Mouse (Mus musculus) heart, embryonic 10.5 days (tissue): ENCODE measurements around the gene Jtb. TPM values are rescaled to one million over a fixed set of nuclear protein-coding genes. Genes with fewer than 3 reads are reported as not detected.
A peak's percentile ranks its signal among the peaks of the same experiment; 100 is the strongest.

ENCODE experiments used
- DNase-seq: peaks from one replicate; pipeline ENCODE4 v3.0.0-alpha.2; 2017; ENCODE audit warnings: low spot score
- H3K27ac ChIP-seq: fragments of 300-500 bp; sonication (generic); 2 replicates; pipeline ENCODE4 v1.5.1; 2016; ENCODE audit warnings: mild to moderate bottlenecking
- H3K27me3 ChIP-seq: fragments of 300-500 bp; sonication (generic); 2 replicates; pipeline ENCODE4 v1.6.1; 2016; ENCODE audit warnings: mild to moderate bottlenecking; ENCODE audit not compliant: poor library complexity, insufficient read depth, severe bottlenecking
- H3K36me3 ChIP-seq: fragments of 300-500 bp; sonication (generic); 2 replicates; pipeline ENCODE4 v1.6.1; 2016; ENCODE audit warnings: mild to moderate bottlenecking, moderate library complexity
- H3K4me1 ChIP-seq: fragments of 300-500 bp; sonication (generic); 2 replicates; pipeline ENCODE4 v1.6.1; 2016; ENCODE audit warnings: mild to moderate bottlenecking
- H3K4me3 ChIP-seq: fragments of 300-500 bp; sonication (generic); 2 replicates; pipeline ENCODE4 v1.5.1; 2016; ENCODE audit warnings: mild to moderate bottlenecking, moderate library complexity
- H3K9me3 ChIP-seq: fragments of 300-500 bp; sonication (generic); 2 replicates; pipeline ENCODE4 v1.6.1; 2016; ENCODE audit warnings: mild to moderate bottlenecking, moderate library complexity
- WGBS: fragments of 180-500 bp; shearing (Covaris S2); methylation state at CpG from one replicate; pipeline ENCODE4 v1.1.7; 2016; 5-methylcytosine and 5-hydroxymethylcytosine counted together
- polyA plus RNA-seq: library from polyadenylated mRNA; unstranded; fragments of >200 nt; fragmentation: Nextera tagmentation; extraction: Ambion mirVana; gene quantifications from 2 replicates; pipeline ENCODE4 v1.2.1, GENCODE M21; 2016

Jtb gene
- 75.1 and 92.0 TPM in 2 replicates for polyA plus RNA-seq

DNA sequence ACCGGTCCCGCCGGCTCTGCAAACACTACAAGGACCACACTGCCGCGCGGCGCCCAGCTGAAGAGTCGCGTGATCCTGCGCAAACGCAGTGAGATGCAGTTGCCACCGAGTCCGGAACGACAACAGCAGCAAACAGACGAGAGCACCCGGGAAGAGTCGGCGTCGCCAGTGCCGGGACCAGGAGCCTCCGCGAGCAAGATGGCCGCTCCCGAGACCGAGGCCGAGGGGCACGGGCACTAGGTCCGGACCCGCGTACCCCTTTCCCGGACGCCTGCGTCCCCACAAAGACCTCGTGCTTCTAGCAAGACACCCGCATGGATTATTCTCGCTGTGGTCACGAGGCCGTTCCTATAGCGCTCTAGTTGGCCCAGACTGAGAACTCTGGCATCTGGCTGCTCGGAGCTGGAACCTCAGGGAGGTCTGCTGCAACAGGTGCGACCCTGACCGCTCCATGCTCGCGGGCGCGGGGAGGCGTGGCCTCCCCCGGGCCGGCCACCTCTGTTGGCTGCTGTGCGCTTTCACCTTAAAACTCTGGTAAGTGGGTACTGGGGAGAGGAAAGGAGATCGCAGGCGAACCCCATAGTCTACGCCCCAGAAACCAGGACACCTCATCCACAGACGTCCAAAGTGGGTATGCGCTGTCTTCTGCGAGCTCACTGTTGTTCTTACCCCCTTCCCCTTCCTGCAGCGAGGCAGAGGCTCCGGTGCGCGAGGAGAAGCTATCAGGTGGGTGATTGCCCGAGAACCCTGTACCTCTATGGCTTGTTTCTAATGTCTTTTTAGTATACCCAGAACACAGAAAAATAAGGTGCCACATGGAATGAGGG lies at the start of gene Jtb:
Gene Jtb (plus strand): TSS at position 91 of the 827 bp plus-strand sequence.
- under 1% methylated on average over 61 of the region's 61 CpGs for WGBS
- Histone ChIP-seq H3K27ac (peak within 1 kb of the TSS; percentile 91), H3K9me3 (no peaks in the 10 kb centered on the region), H3K4me3 (peak within 1 kb of the TSS; percentile 76), H3K27me3 (no peaks in the 10 kb centered on the region), H3K36me3 (peaks cover 29% of the 10 kb centered on the region), H3K4me1 (peaks cover 11% of the 10 kb centered on the region)
- DNase-seq, result peak; percentile 98

DNA sequence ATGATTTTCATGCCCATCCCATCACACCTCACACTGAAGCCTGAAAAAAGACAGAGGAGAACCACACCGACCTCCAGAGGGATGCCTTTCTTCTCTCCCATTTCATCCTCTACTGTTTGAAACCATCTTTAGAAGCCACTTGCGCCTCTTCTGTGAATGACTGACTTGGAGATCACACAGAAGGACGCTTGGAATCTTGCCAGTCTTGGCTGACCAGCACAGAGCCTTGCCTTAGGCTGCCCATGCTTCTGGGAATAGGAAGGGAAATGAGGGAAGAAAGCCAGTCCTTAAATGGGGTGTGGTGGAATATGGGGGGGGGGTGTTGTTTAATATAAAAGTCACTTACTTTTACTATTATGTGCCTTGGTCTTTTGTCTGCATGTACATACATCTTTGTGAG lies 47.8 kb upstream of the Jtb start:
- Histone ChIP-seq H3K4me1 (peaks cover 10% of the 10 kb centered on the region), H3K9me3 (no peaks in the 10 kb centered on the region), H3K27me3 (no peaks in the 10 kb centered on the region), H3K4me3 (no peak overlapping the region), H3K27ac (no peak overlapping the region), H3K36me3 (no peaks in the 10 kb centered on the region)
- WGBS, result 66% methylated on average over 3 of the region's 3 CpGs
- DNase-seq, result no peak

DNA sequence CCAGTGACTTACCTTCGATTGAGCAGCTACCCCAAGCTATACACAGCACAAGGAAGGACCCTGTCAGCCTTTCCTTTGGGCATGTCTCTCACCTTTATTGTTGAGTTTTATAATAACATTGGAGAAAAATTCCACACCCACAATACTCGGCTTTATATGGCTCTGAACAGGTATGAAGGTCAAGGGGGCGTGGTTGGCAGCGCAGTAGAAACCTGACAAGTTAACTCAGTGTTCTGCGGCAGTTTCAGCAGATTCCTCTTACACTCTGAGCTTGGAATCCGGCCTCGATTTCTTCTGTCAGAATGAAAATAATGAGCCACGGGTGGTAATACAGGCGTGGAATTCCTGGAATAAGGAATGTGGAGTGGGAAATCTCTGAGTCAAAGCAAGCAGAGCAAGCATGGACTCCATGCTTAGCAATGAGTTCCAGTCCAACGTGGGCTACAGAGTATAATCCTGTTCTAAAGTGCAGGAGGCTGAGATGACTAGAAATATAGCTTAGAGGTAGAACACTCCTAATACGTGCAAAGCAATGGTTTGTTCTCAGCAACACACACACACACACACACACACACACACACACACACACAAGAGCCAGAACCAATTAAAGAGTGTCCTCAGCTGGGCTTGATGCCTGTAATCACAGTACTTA lies 40.4 kb upstream of the Jtb start:
- Histone ChIP-seq H3K36me3 (no peaks in the 10 kb centered on the region), H3K4me1 (peaks cover 13% of the 10 kb centered on the region; the same call in 1 of the 2 replicates), H3K4me3 (no peak overlapping the region), H3K9me3 (no peaks in the 10 kb centered on the region), H3K27ac (no peak overlapping the region), H3K27me3 (no peaks in the 10 kb centered on the region)
- DNase-seq, result no peak
- WGBS, result 80% methylated on average over 11 of the region's 11 CpGs

DNA sequence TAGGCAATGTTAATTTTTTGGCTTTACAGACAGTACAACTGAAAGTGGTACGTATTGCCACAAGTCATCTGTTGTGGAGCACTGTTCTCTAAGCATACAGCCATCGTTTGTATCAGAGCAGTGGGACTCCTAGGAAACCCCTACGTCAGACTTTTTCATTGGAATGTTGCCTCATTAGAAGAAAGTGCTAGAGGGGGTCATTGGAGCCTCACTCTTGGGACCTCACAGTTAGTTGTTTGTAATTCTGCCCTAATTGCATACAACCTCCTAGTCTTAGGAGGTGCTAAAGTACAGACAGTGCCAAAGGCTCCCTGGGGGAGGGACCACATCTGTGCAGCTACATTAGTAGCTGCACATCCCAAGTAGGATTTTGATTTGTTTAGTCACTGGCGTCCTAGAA lies 36.6 kb upstream of the Jtb start:
- H3K27ac ChIP-seq, result no peak overlapping the region
- DNase-seq, result no peak
- H3K36me3 ChIP-seq, result no peaks in the 10 kb centered on the region
- no peak overlapping the region for H3K4me3 ChIP-seq
- H3K9me3 ChIP-seq, result no peaks in the 10 kb centered on the region
- H3K27me3 ChIP-seq, result no peaks in the 10 kb centered on the region
- no peaks in the 10 kb centered on the region for H3K4me1 ChIP-seq
- 67% methylated on average over 4 of the region's 4 CpGs for WGBS

DNA sequence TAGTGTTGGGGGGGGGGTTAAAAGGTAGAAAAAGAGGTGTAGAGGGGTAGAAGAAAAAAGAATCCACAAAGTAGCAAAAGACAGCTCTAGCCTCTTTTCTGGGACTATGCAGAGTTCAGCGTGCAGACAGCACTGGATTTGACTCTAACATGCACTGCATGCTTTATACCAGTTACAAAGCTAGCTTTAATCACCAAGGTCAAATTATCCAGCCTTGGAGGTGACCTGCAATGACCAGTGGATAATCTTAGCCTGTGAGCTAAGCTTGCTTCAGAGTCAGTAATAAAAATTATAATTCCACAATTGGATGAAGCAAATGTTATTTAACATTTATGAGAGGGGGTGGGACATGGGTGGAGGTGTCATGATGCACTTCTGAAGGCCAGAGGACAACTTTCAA lies 35.8 kb upstream of the Jtb start:
- no peak overlapping the region for H3K4me3 ChIP-seq
- H3K27ac ChIP-seq, result no peak overlapping the region
- 71% methylated on average over 1 of the region's 1 CpGs for WGBS
- no peaks in the 10 kb centered on the region for H3K27me3 ChIP-seq
- no peaks in the 10 kb centered on the region for H3K9me3 ChIP-seq
- H3K36me3 ChIP-seq, result no peaks in the 10 kb centered on the region
- no peak for DNase-seq
- H3K4me1 ChIP-seq, result no peaks in the 10 kb centered on the region

DNA sequence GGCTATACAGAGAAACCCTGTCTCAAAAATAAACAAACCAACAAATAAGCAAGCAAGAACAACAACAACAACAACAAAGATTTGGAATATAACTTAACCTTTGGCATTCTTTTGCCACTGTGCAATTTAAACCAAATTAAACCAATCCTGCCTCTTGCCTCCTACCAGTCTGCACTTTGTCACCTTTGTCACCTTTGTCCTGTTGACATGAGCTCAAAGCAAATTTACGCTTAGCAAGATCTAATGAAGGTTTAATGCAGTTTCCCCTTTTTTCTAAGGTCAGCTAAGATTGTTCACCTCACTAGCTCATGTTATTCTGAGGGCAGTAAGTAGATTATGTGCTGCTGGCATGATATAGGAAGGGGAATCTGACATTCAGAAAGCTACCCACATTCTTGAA lies 33.8 kb upstream of the Jtb start:
- H3K27ac ChIP-seq, result no peak overlapping the region
- no peaks in the 10 kb centered on the region for H3K27me3 ChIP-seq
- DNase-seq, result no peak
- H3K36me3 ChIP-seq, result no peaks in the 10 kb centered on the region
- WGBS, result 59% methylated on average over 1 of the region's 1 CpGs
- H3K4me1 ChIP-seq, result no peaks in the 10 kb centered on the region
- H3K4me3 ChIP-seq, result no peak overlapping the region
- H3K9me3 ChIP-seq, result no peaks in the 10 kb centered on the region

DNA sequence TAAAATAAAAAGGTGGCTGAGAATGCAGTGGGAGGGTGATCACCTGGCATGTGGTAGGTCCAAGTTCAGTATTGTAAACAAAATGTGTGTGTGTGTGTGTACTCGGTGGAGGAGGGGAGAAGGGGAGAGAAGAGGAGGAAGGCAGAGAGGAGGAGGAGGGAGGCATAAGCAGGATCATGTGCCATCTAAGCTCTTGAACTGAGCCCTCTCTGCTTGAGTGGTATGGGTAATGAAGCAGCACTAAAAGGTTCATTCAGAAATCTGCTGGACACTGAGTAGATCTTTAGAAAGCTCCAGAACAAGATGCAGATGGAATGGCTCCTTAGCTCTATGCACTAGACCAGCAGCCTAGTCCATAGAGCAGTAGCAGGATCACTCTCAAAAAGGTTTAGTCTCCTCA lies 28.5 kb upstream of the Jtb start:
- Histone ChIP-seq H3K36me3 (peaks cover 8% of the 10 kb centered on the region), H3K27ac (no peak overlapping the region), H3K27me3 (no peaks in the 10 kb centered on the region), H3K4me1 (no peaks in the 10 kb centered on the region), H3K4me3 (no peak overlapping the region), H3K9me3 (no peaks in the 10 kb centered on the region)
- no peak for DNase-seq
- 71% methylated on average over 1 of the region's 1 CpGs for WGBS

DNA sequence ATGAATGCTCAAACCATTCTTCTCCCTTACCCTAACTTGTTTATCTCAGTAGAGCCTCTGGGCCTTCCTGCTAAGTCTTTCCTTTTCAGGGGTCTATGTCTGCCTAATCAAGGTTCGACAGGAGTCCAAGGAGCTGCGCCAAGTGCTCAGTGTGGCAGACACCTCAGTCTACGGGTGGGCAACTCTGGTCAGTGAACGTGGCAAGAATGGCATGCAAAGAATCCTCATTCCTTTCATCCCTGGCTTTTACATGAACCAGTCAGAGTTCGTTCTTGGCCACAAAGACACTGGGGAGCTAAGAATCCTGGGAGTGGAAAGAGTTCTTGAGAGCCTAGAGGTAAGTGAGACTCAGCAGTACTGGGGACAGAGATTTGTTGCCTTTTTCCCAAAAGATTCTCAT lies 27.8 kb upstream of the Jtb start:
- no peak for DNase-seq
- Histone ChIP-seq H3K27ac (0 out of 2 replicates have a peak overlapping the region, but pooled peaks have one; percentile 42), H3K4me3 (no peak overlapping the region), H3K36me3 (peaks cover 16% of the 10 kb centered on the region), H3K4me1 (no peaks in the 10 kb centered on the region), H3K27me3 (no peaks in the 10 kb centered on the region), H3K9me3 (no peaks in the 10 kb centered on the region)
- WGBS, result 45% methylated on average over 5 of the region's 5 CpGs

DNA sequence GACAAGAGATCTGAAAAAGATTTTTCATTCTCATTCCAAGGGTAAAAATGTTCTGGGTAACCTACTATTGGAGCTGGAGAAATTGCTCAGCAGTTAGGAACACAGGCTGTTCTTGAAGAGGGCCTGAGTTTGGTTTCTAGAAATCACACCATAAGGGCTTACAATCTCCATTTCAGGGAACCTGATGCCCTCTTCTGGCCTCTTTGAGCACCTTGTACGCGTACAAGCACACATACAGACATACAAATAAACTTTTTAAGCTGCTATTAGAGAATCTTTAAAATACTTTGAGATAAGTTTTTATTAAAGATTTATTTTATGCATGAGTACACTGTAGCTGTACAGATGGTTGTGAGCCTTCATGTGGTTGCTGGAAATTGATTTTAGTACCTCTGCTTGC lies 26.8 kb upstream of the Jtb start:
- H3K27ac ChIP-seq, result no peak overlapping the region
- 92% methylated on average over 2 of the region's 2 CpGs for WGBS
- H3K4me1 ChIP-seq, result no peaks in the 10 kb centered on the region
- H3K4me3 ChIP-seq, result no peak overlapping the region
- no peaks in the 10 kb centered on the region for H3K9me3 ChIP-seq
- peaks cover 24% of the 10 kb centered on the region for H3K36me3 ChIP-seq
- no peaks in the 10 kb centered on the region for H3K27me3 ChIP-seq
- no peak for DNase-seq

DNA sequence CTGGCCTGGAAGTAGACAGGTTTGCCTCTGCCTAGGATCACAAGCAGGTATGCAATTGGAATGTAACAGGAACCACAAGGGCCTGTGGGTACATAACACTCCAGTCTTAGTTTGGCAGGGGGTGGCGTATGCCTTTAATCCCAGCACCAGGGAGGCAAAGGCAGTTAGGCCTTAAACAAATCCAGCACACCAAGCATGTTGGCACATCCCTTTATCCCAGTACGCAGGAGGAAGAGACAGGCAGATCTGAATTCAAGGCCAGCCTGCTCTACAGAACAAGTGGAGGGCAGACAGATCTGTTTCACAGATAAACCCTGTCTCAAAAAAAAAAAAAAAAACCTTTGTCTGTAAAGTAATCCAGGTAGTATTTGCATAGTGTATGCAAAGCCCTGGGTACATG lies 22.7 kb upstream of the Jtb start:
- Histone ChIP-seq H3K27ac (no peak overlapping the region), H3K4me3 (no peak overlapping the region), H3K36me3 (peaks cover 56% of the 10 kb centered on the region), H3K9me3 (no peaks in the 10 kb centered on the region), H3K27me3 (no peaks in the 10 kb centered on the region), H3K4me1 (peaks cover 15% of the 10 kb centered on the region; the same call in 1 of the 2 replicates)
- no peak for DNase-seq
- WGBS, result 71% methylated on average over 2 of the region's 2 CpGs

DNA sequence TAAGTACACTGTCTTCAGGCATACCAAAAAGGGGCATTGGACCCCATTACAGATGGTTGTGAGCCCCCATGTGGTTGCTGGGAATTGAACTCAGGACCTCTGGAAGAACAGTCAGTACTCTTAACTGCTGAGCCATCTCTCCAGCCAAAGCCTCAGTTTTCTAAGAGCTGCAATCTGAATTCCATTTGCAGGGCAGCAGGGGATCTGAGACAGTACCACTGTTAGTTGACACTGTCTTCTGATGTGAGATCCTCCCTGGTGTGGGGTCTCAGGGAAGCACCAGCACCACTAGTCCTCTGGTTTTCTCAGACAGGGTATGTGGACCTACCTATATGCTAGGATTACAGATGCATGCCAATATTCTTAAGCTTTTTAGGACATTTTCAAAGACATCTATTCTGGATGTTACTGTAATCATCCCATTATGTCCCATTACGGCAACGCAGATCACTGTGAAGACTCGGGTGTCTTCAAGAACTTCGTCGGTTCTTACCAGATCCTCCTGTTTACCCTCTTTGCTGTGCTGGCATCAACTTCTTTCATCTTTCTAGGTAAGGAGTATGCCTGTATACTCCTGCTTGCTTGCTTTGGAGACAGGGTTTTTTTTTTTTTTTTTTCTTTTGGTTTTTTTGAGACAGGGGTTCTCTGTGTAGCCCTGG lies 21.4 kb upstream of the Jtb start:
- no peak for DNase-seq
- Histone ChIP-seq H3K4me1 (peaks cover 21% of the 10 kb centered on the region; the same call in 1 of the 2 replicates), H3K27ac (no peak overlapping the region), H3K36me3 (peaks cover 56% of the 10 kb centered on the region), H3K9me3 (no peaks in the 10 kb centered on the region), H3K4me3 (no peak overlapping the region), H3K27me3 (no peaks in the 10 kb centered on the region)
- WGBS, result 84% methylated on average over 5 of the region's 5 CpGs

DNA sequence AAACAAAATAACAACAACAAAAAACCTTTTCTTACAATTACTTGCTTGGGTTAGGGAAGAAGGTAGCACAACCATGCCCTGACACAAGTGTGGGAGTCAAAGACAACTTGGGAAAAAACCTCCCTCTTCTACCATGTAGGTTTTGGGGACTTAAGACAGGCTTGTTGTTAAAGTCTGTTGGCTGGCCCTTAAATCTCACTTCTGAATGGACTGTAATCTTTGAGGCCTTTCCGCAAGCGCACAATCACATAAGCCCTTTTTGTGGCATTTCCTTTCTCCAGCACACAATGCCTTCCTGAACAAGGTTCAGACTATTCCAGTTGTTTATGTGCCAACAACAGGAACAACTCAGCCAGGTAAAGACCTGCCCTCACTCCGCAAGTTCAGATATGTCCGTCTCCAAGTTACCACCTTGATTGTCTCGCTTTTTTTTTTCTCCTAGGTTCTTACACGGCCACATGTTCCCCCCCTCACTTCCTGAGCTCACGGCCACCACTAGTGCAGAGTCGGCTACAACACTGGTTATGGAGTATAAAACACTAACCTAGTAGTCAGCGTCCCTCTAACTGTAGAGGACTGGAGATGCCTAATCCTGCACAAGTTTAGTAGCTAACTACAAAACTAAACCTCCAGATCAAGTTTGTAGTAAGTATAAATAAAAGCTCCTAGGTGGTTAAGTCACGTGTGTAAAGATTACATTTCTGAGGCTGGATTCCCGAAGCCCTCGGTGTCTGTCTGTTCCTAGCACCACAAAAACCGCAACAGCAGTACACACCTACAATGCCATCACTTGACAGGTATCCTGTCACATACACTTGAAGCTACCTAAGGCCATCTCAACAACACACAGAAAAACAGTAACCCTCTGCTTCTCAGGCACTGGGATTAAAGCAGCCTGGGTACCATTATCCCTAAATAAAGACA lies 19.7 kb upstream of the Jtb start:
- peak overlapping the region; percentile 80 for H3K4me3 ChIP-seq
- H3K27me3 ChIP-seq, result no peaks in the 10 kb centered on the region
- no peaks in the 10 kb centered on the region for H3K9me3 ChIP-seq
- WGBS, result 70% methylated on average over 13 of the region's 13 CpGs
- peaks cover 51% of the 10 kb centered on the region for H3K36me3 ChIP-seq
- peaks cover 21% of the 10 kb centered on the region; the same call in 1 of the 2 replicates for H3K4me1 ChIP-seq
- DNase-seq, result no peak
- no peak overlapping the region for H3K27ac ChIP-seq
